Mouse (Mus musculus) embryo, embryonic 11 days (tissue): ENCODE results near the gene Carhsp1.

Experiments used
- DNase-seq: peaks from one replicate; pipeline ENCODE4 v3.0.0-alpha.2; 2015

Gene Carhsp1

GRCm38 (mm10) chr16:8674165-8674564 is 2.2 kb upstream of the Carhsp1 start:
- DNase-seq, result peak; percentile 81

GRCm38 (mm10) chr16:8673343-8673742 is 1.4 kb upstream of the Carhsp1 start:
- DNase-seq, result no peak

- no peak for DNase-seq
Measured at GRCm38 (mm10) chr16:8672811-8673210, 856 bp upstream of the Carhsp1 start.

GRCm38 (mm10) chr16:8672350-8672687 is 364 bp upstream of the Carhsp1 start:
- no peak for DNase-seq

- DNase-seq, result peak; percentile 68
Measured at GRCm38 (mm10) chr16:8670041-8671035, 1.6 kb downstream of the Carhsp1 start.

GRCm38 (mm10) chr16:8669432-8669831 is 2.5 kb downstream of the Carhsp1 start:
- DNase-seq, result peak; percentile 33

GRCm38 (mm10) chr16:8668386-8668785 is 3.6 kb downstream of the Carhsp1 start:
- DNase-seq, result no peak

- DNase-seq, result no peak
Measured at GRCm38 (mm10) chr16:8667814-8668213, 4.1 kb downstream of the Carhsp1 start.

- no peak for DNase-seq
Measured at GRCm38 (mm10) chr16:8667261-8667660, 4.7 kb downstream of the Carhsp1 start.

GRCm38 (mm10) chr16:8666452-8666851 is 5.5 kb downstream of the Carhsp1 start:
- DNase-seq, result no peak

GRCm38 (mm10) chr16:8665367-8665766 is 6.6 kb downstream of the Carhsp1 start:
- no peak for DNase-seq

- no peak for DNase-seq
Measured at GRCm38 (mm10) chr16:8663606-8664539, 8.1 kb downstream of the Carhsp1 start.

- no peak for DNase-seq
Measured at GRCm38 (mm10) chr16:8663022-8663421, 8.9 kb downstream of the Carhsp1 start.

- no peak for DNase-seq
Measured at GRCm38 (mm10) chr16:8658764-8659163, 13.2 kb downstream of the Carhsp1 start.

GRCm38 (mm10) chr16:8658349-8658748 is 13.6 kb downstream of the Carhsp1 start:
- no peak for DNase-seq

- no peak for DNase-seq
Measured at GRCm38 (mm10) chr16:8656256-8656655, 15.7 kb downstream of the Carhsp1 start.

GRCm38 (mm10) chr16:8655599-8655998 is 16.4 kb downstream of the Carhsp1 start:
- no peak for DNase-seq

- DNase-seq, result no peak
Measured at GRCm38 (mm10) chr16:8655108-8655507, 16.8 kb downstream of the Carhsp1 start.

GRCm38 (mm10) chr16:8650007-8650406 is 21.9 kb downstream of the Carhsp1 start:
- no peak for DNase-seq

GRCm38 (mm10) chr16:8645546-8645945 is 26.4 kb downstream of the Carhsp1 start:
- DNase-seq, result no peak

- DNase-seq, result peak; percentile 56
Measured at GRCm38 (mm10) chr16:8643855-8644254, 28.1 kb downstream of the Carhsp1 start.

GRCm38 (mm10) chr16:8639466-8640191 is 32.3 kb downstream of the Carhsp1 start:
- DNase-seq, result no peak

- no peak for DNase-seq
Measured at GRCm38 (mm10) chr16:8638131-8638530, 33.8 kb downstream of the Carhsp1 start.
